Mouse (Mus musculus): ENCODE results near the gene Pxylp1. TPM values are rescaled to one million over a fixed set of nuclear protein-coding genes. Genes with fewer than 3 reads are reported as not detected.

The Pxylp1 gene
- total and polyA plus RNA-seq, 3 experiments, result 0.22 TPM; not detected in 2

DNA sequence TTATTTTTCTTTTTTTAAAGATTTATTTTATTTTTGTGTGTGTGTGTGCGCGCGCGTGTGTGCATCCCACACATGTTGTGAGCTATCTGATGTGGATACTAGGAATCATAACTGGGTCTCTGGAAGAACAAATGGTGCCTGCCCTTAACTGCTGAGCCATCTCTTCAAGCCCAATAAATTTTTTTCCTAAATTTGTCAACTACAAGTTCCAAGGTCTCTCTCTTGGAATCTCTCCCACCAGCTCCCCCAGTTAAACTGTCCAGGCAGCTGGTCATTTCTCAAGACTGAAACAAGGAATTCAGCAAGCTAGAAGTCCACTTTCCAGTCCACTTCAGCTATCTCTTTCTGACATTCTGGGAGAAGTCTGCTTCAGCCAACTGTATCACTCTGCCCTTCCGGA is 26.3 kb downstream of the Pxylp1 start:
- no peaks in the 10 kb centered on the region for H3K9me3 ChIP-seq (replicated peaks)
- DNase-seq (ENCODE audit: low spot score) (no peak), ATAC-seq (ENCODE audit: extremely low read depth, insufficient number of reproducible peaks, low FRiP score, poor library complexity, severe bottlenecking) (no peak)
- TF ChIP-seq TAL1 (conservative IDR thresholded peaks at IDR 0.05; ENCODE audit: low read depth, low read length), result no peak
- TF ChIP-seq GATA2 (IDR thresholded peaks at IDR 0.05; ENCODE audit: borderline replicate concordance, low read depth, low read length), result no peak
- TF ChIP-seq GATA1 (IDR thresholded peaks at IDR 0.05; ENCODE audit: borderline replicate concordance, low read length), result no peak
- no peak for TF ChIP-seq CTCF (IDR thresholded peaks at IDR 0.05; ENCODE audit: low read depth, low read length)
- TF ChIP-seq POLR2AphosphoS5 (IDR thresholded peaks at IDR 0.05; ENCODE audit: insufficient replicate concordance, low read depth, low read length), result no peak
- no peak overlapping the region for H3K4me3 ChIP-seq (ENCODE audit: low read depth, low read length)
- H3K4me1 ChIP-seq (ENCODE audit: insufficient read depth, low read depth, low read length), result no peaks in the 10 kb centered on the region
- H3K27me3 ChIP-seq (ENCODE audit: insufficient read depth, low read length), result peaks cover 1% of the 10 kb centered on the region; the same call in 1 of the 2 replicates
- no peaks in the 10 kb centered on the region for H3K36me3 ChIP-seq (replicated peaks)

DNA sequence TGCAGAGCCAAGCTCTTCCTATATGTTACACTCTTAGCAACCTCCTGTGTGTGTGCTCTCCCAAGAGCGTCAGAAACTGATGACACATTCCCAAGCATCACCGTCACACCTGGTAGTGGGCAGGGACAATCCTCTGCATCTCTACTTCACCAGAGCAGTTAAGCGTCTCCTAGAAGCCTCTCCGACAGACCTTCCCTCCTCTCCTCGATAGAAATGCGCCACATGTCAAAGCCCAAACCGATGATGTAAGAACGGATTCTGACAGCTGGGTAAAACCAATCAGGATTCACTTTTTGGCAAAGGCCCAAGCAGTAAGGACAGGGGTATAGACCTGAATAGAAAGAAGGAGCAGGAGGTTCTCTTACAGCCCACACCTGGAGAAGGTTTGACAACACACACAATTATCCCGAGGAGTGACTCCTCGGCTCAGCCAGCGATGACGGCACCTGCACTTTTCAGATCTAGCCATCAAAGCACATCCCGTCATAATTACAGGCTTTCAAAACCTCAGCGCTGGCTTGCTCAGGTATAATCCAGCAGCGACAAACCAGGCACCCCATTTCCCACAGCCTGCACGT is 26.9 kb downstream of the Pxylp1 start:
- DNase-seq (ENCODE audit: low spot score), result no peak
- H3K36me3 ChIP-seq (replicated peaks), result no peaks in the 10 kb centered on the region
- H3K27me3 ChIP-seq (ENCODE audit: insufficient read depth, low read length), result peaks cover 5% of the 10 kb centered on the region; the same call in 1 of the 2 replicates
- H3K9me3 ChIP-seq (replicated peaks), result no peaks in the 10 kb centered on the region
- TF ChIP-seq TAL1 (conservative IDR thresholded peaks at IDR 0.05; ENCODE audit: low read depth, low read length) (no peak), POLR2AphosphoS5 (IDR thresholded peaks at IDR 0.05; ENCODE audit: insufficient replicate concordance, low read depth, low read length) (no peak), GATA2 (IDR thresholded peaks at IDR 0.05; ENCODE audit: borderline replicate concordance, low read depth, low read length) (no peak)
- H3K4me3 ChIP-seq (ENCODE audit: low read depth, low read length), result no peak overlapping the region
- ATAC-seq (ENCODE audit: extremely low read depth, insufficient number of reproducible peaks, low FRiP score, poor library complexity, severe bottlenecking), result no peak
- no peaks in the 10 kb centered on the region for H3K4me1 ChIP-seq (ENCODE audit: insufficient read depth, low read depth, low read length)

DNA sequence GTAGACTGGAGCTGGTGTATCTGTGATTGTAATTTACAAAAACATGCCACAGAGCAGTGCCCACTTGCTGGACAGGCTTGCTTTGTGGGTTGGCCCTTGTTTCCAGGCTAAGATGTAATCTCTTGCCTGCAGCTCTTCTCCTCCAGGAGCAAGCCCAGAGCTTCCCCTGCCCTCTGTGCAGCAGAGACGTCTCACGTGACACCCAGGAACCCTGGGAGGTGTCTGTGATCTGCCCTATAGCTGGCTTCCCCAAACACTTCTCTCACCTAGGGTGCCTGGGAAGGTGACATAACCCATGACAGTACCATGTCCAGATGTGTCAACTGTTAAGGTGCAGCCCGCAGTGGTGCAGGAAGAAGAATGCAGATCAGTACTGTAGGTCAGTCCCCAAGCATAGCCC is 28.9 kb downstream of the Pxylp1 start:
- TF ChIP-seq CTCF (IDR thresholded peaks at IDR 0.05; ENCODE audit: low read depth, low read length), result no peak
- no peak for TF ChIP-seq TAL1 (conservative IDR thresholded peaks at IDR 0.05; ENCODE audit: low read depth, low read length)
- TF ChIP-seq POLR2AphosphoS5 (IDR thresholded peaks at IDR 0.05; ENCODE audit: insufficient replicate concordance, low read depth, low read length), result no peak
- TF ChIP-seq GATA1 (IDR thresholded peaks at IDR 0.05; ENCODE audit: borderline replicate concordance, low read length), result no peak
- TF ChIP-seq GATA2 (IDR thresholded peaks at IDR 0.05; ENCODE audit: borderline replicate concordance, low read depth, low read length), result no peak
- H3K4me3 ChIP-seq (ENCODE audit: low read depth, low read length), result no peak overlapping the region
- no peak for ATAC-seq (ENCODE audit: extremely low read depth, insufficient number of reproducible peaks, low FRiP score, poor library complexity, severe bottlenecking)
- H3K27me3 ChIP-seq (ENCODE audit: insufficient read depth, low read length), result peaks cover 5% of the 10 kb centered on the region; the same call in 1 of the 2 replicates
- H3K9me3 ChIP-seq (replicated peaks), result no peaks in the 10 kb centered on the region
- no peaks in the 10 kb centered on the region for H3K4me1 ChIP-seq (ENCODE audit: insufficient read depth, low read depth, low read length)
- no peak for DNase-seq (ENCODE audit: low spot score)
- no peaks in the 10 kb centered on the region for H3K36me3 ChIP-seq (replicated peaks)

DNA sequence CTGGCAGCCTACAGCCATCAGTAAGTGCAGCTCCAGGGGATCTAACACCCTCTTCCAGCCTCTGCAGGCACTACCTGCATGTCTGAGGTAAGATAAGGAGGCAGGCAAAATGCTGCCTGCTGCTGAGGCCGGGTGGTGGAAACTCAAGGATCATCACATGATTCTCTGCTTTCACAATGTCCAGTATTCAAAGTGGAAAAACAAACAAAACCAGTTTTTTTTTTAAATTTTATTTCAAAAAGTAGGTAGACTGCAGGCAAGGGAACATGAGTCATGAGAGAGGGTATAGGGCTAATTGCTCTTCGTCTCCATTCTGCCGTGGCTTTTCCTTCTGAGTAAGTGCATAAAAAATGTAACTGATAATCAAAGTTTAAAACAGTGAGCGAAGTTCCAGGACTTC is 29.6 kb downstream of the Pxylp1 start:
- H3K4me1 ChIP-seq (ENCODE audit: insufficient read depth, low read depth, low read length), result no peaks in the 10 kb centered on the region
- H3K36me3 ChIP-seq (replicated peaks), result no peaks in the 10 kb centered on the region
- ATAC-seq (ENCODE audit: extremely low read depth, insufficient number of reproducible peaks, low FRiP score, poor library complexity, severe bottlenecking) (no peak), DNase-seq (ENCODE audit: low spot score) (no peak)
- no peak overlapping the region for H3K4me3 ChIP-seq (ENCODE audit: low read depth, low read length)
- H3K9me3 ChIP-seq (replicated peaks), result no peaks in the 10 kb centered on the region
- TF ChIP-seq GATA2 (IDR thresholded peaks at IDR 0.05; ENCODE audit: borderline replicate concordance, low read depth, low read length) (no peak), POLR2AphosphoS5 (IDR thresholded peaks at IDR 0.05; ENCODE audit: insufficient replicate concordance, low read depth, low read length) (no peak), CTCF (IDR thresholded peaks at IDR 0.05; ENCODE audit: low read depth, low read length) (no peak), GATA1 (IDR thresholded peaks at IDR 0.05; ENCODE audit: borderline replicate concordance, low read length) (no peak), TAL1 (conservative IDR thresholded peaks at IDR 0.05; ENCODE audit: low read depth, low read length) (no peak)
- peaks cover 5% of the 10 kb centered on the region; the same call in 1 of the 2 replicates for H3K27me3 ChIP-seq (ENCODE audit: insufficient read depth, low read length)

DNA sequence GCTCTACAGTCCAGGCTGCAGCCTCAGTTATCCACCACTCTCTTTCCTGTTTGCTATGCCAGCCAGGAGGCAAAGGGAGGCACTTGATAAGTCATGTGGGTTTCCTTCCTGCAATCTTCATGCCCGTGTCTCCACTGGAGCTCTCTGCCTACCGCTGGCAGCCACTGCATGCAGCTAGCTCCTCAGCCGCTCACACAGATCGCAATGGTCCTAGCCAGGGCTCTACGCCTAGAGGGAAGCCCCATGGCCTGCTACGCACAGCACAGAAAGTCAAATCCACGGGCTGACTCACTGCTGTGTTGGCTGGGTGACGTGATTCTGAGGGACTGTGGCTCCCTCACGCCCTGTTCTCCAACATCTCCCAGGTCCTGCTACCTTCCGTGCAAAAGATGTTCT is 31.4 kb downstream of the Pxylp1 start:
- H3K9me3 ChIP-seq (replicated peaks), result no peaks in the 10 kb centered on the region
- TF ChIP-seq CTCF (IDR thresholded peaks at IDR 0.05; ENCODE audit: low read depth, low read length) (no peak), GATA1 (IDR thresholded peaks at IDR 0.05; ENCODE audit: borderline replicate concordance, low read length) (no peak), GATA2 (IDR thresholded peaks at IDR 0.05; ENCODE audit: borderline replicate concordance, low read depth, low read length) (no peak), TAL1 (conservative IDR thresholded peaks at IDR 0.05; ENCODE audit: low read depth, low read length) (no peak), POLR2AphosphoS5 (IDR thresholded peaks at IDR 0.05; ENCODE audit: insufficient replicate concordance, low read depth, low read length) (no peak)
- DNase-seq (ENCODE audit: low spot score) (no peak), ATAC-seq (ENCODE audit: extremely low read depth, insufficient number of reproducible peaks, low FRiP score, poor library complexity, severe bottlenecking) (no peak)
- no peaks in the 10 kb centered on the region for H3K36me3 ChIP-seq (replicated peaks)
- H3K4me3 ChIP-seq (ENCODE audit: low read depth, low read length), result no peak overlapping the region
- peaks cover 5% of the 10 kb centered on the region; the same call in 1 of the 2 replicates for H3K27me3 ChIP-seq (ENCODE audit: insufficient read depth, low read length)
- no peaks in the 10 kb centered on the region for H3K4me1 ChIP-seq (ENCODE audit: insufficient read depth, low read depth, low read length)

DNA sequence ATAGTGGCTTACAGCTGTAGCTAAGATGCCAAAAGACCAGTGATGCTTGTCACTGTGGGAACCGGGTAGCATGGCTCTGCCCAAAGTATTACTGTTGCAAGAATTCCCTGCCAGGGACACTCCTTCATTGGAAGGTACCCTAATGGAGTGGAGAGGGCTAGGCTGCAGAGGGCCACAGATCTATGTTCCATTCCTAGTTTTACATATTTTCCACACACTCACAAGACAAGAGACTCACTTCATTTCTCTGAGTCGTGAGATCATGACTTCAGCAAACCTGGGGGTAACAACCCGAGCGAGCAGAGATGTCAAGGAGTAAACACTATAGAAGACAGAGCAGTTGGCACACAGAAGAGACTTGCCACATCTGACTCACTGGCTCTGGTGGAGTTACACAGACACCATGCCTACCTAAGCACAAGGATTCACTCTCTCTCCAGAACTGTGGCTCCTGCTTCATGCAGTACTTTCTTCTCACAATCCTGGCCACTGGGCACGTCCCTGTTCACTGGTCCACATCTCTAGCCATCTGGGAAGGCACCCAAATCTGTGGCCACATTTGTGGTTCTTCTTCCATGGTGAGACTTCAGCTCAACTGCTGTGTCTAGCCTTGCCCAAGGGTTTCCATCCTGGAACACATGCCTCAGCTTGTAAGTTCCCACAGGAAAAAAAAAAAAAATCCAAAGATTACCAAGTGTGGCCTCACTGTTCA is 31.9 kb downstream of the Pxylp1 start:
- H3K27me3 ChIP-seq (ENCODE audit: insufficient read depth, low read length), result peaks cover 5% of the 10 kb centered on the region; the same call in 1 of the 2 replicates
- no peaks in the 10 kb centered on the region for H3K9me3 ChIP-seq (replicated peaks)
- no peaks in the 10 kb centered on the region for H3K4me1 ChIP-seq (ENCODE audit: insufficient read depth, low read depth, low read length)
- no peaks in the 10 kb centered on the region for H3K36me3 ChIP-seq (replicated peaks)
- ATAC-seq (ENCODE audit: extremely low read depth, insufficient number of reproducible peaks, low FRiP score, poor library complexity, severe bottlenecking) (no peak), DNase-seq (ENCODE audit: low spot score) (no peak)
- no peak for TF ChIP-seq POLR2AphosphoS5 (IDR thresholded peaks at IDR 0.05; ENCODE audit: insufficient replicate concordance, low read depth, low read length)
- TF ChIP-seq TAL1 (conservative IDR thresholded peaks at IDR 0.05; ENCODE audit: low read depth, low read length), result no peak
- TF ChIP-seq CTCF (IDR thresholded peaks at IDR 0.05; ENCODE audit: low read depth, low read length), result no peak
- H3K4me3 ChIP-seq (ENCODE audit: low read depth, low read length), result no peak overlapping the region

Measured in G1E (cell line).